Mouse (Mus musculus) forebrain, postnatal 0 days (tissue): Measurements from ENCODE around the gene Usb1. TPM values are rescaled to one million over a fixed set of nuclear protein-coding genes. Genes with fewer than 3 reads are reported as not detected.

Experiments used
- ATAC-seq: fragments of 200-750 bp; cut with Nextera tagmentation; 2 replicates; pipeline ENCODE4 v1.8.0; 2017; ENCODE audit warnings: mild to moderate bottlenecking, moderate library complexity
- DNase-seq: peaks from one replicate; pipeline ENCODE4 v3.0.0-alpha.2; 2015
- H3K27ac ChIP-seq: fragments of 300-500 bp; sonication (generic); 2 replicates; pipeline ENCODE4 v1.5.1; 2014; ENCODE audit warnings: low read depth, mild to moderate bottlenecking, antibody characterized with exemption, low read length, moderate library complexity, mixed read lengths
- H3K27me3 ChIP-seq: fragments of 300-500 bp; sonication (generic); 2 replicates; pipeline ENCODE4 v1.6.1; 2014; ENCODE audit warnings: mild to moderate bottlenecking, low read length, mixed read lengths; ENCODE audit not compliant: insufficient read depth
- H3K36me3 ChIP-seq: fragments of 300-500 bp; sonication (generic); 2 replicates; pipeline ENCODE4 v1.6.1; 2014; ENCODE audit warnings: mild to moderate bottlenecking, moderate library complexity; ENCODE audit not compliant: insufficient read depth
- H3K4me1 ChIP-seq: fragments of 300-500 bp; sonication (generic); 2 replicates; pipeline ENCODE4 v1.6.1; 2014; ENCODE audit warnings: antibody characterized with exemption; ENCODE audit not compliant: insufficient read depth
- H3K4me2 ChIP-seq: fragments of 300-500 bp; sonication (generic); 2 replicates; pipeline ENCODE4 v1.6.1; 2014; ENCODE audit warnings: low read depth, mild to moderate bottlenecking, moderate library complexity
- H3K4me3 ChIP-seq: fragments of 300-500 bp; sonication (generic); 2 replicates; pipeline ENCODE4 v1.5.1; 2014; ENCODE audit warnings: low read depth, low read length, mixed read lengths
- H3K9ac ChIP-seq: fragments of 300-500 bp; sonication (generic); 2 replicates; pipeline ENCODE4 v1.6.1; 2014; ENCODE audit warnings: mild to moderate bottlenecking
- H3K9me3 ChIP-seq: fragments of 300-500 bp; sonication (generic); 2 replicates; pipeline ENCODE4 v1.6.1; 2016; ENCODE audit warnings: low read length
- CTCF ChIP-seq: sonication (generic); IDR thresholded peaks from 2 replicates; pipeline ENCODE4 v1.5.1; 2016; ENCODE audit warnings: antibody characterized with exemption, control low read depth, low read depth
- WGBS: fragments of 180-500 bp; shearing (Covaris S2); extraction: QIAGEN DNeasy Blood & Tissue Kit; methylation state at CpG from one replicate; pipeline ENCODE4 v1.1.7; 2014; 5-methylcytosine and 5-hydroxymethylcytosine counted together
- polyA plus RNA-seq: library from polyadenylated mRNA; unstranded; fragments of >200 nt; fragmentation: Nextera tagmentation; extraction: Ambion mirVana; gene quantifications from 2 replicates; pipeline ENCODE4 v1.2.1, GENCODE M21; 2015
- total RNA-seq: library from RNA; depleted of rRNA; stranded (reverse); fragments of >200 nt; gene quantifications from 2 replicates; pipeline ENCODE4 v1.2.3, GENCODE M21; 2014; rRNA removed

Gene Usb1
- total and polyA plus RNA-seq, 2 experiments from 2014 or later: 34.9 to 66.0 TPM

GRCm38 (mm10) chr8:95396752-95397151, 64.7 kb downstream of the Usb1 start:
- no peak overlapping the region for H3K27ac ChIP-seq
- 78% methylated on average over 11 of the region's 11 CpGs for WGBS
- H3K4me3 ChIP-seq: no peak overlapping the region
- no peaks in the 10 kb centered on the region for H3K27me3 ChIP-seq
- no peaks in the 10 kb centered on the region for H3K4me1 ChIP-seq
- H3K4me2 ChIP-seq: no peak overlapping the region
- no peaks in the 10 kb centered on the region for H3K36me3 ChIP-seq
- H3K9me3 ChIP-seq: no peaks in the 10 kb centered on the region
- DNase-seq (no peak), ATAC-seq (no peak)
- TF ChIP-seq CTCF: no peak
- H3K9ac ChIP-seq: no peak overlapping the region

Other genes starting within 250 kb of the Usb1 start
- gene Kifc3, start 129.5 kb upstream of the Usb1 start, total RNA-seq: 53.9 and 54.1 TPM in 2 replicates
- gene Kifc3, start 129.5 kb upstream of the Usb1 start, polyA plus RNA-seq: 32.7 and 33.2 TPM in 2 replicates
- 0.33 and 0.85 TPM in 2 replicates for gene Cngb1, start 25.7 kb upstream of the Usb1 start, total RNA-seq
- gene Cngb1, start 25.7 kb upstream of the Usb1 start, polyA plus RNA-seq: 0.47 and 1.2 TPM in 2 replicates
- gene Tepp, start 21.7 kb upstream of the Usb1 start, total RNA-seq: 1.2 and 1.3 TPM in 2 replicates
- gene Tepp, start 21.7 kb upstream of the Usb1 start, polyA plus RNA-seq: 0.86 and 1.8 TPM in 2 replicates
- 11.8 and 15.7 TPM in 2 replicates for gene Zfp319, start 334 bp upstream of the Usb1 start, total RNA-seq
- 10.7 and 13.4 TPM in 2 replicates for gene Zfp319, start 334 bp upstream of the Usb1 start, polyA plus RNA-seq
- 32.4 and 40.3 TPM in 2 replicates for gene Mmp15, start 20.0 kb downstream of the Usb1 start, total RNA-seq
- 10.7 and 13.9 TPM in 2 replicates for gene Mmp15, start 20.0 kb downstream of the Usb1 start, polyA plus RNA-seq
- 88.8 and 94.2 TPM in 2 replicates for gene Cfap20, start 102.6 kb downstream of the Usb1 start, total RNA-seq
- 106 and 125 TPM in 2 replicates for gene Cfap20, start 102.6 kb downstream of the Usb1 start, polyA plus RNA-seq
- 26.7 TPM in 2 replicates for gene Csnk2a2, start 157.8 kb downstream of the Usb1 start, total RNA-seq
- 7.7 and 9.9 TPM in 2 replicates for gene Csnk2a2, start 157.8 kb downstream of the Usb1 start, polyA plus RNA-seq
- gene Ccdc113, start 201.8 kb downstream of the Usb1 start, total RNA-seq: 3.4 and 3.7 TPM in 2 replicates
- gene Ccdc113, start 201.8 kb downstream of the Usb1 start, polyA plus RNA-seq: 3.3 and 5.3 TPM in 2 replicates
- 0.38 TPM in 1 of 2 replicates, not detected in the other for gene Prss54, start 244.1 kb downstream of the Usb1 start, total RNA-seq
- not detected in 2 replicates for gene Prss54, start 244.1 kb downstream of the Usb1 start, polyA plus RNA-seq